Mouse (Mus musculus) MEL (cell line): Measurements from ENCODE around the gene Galnt9. TPM values are rescaled to one million over a fixed set of nuclear protein-coding genes. Genes with fewer than 3 reads are reported as not detected.

Source experiments
- DNase-seq: peaks from one replicate; pipeline ENCODE4 v3.0.0; 2011; ENCODE audit warnings: low read depth, low spot score
- H3K27ac ChIP-seq: 2 replicates; pipeline ENCODE4 v1.5.1; 2012; ENCODE audit warnings: low read depth, mild to moderate bottlenecking, control low read depth, low read length, moderate library complexity; ENCODE audit not compliant: control insufficient read depth
- H3K27me3 ChIP-seq, 2 experiments: fragments of 150-350 bp in 1 of 2; sonication (generic) in 1 of 2; 2 replicates each; pipeline ENCODE4 v1.6.1; 2012; ENCODE audit warnings: low read length in 2 of 2, mild to moderate bottlenecking in 2 of 2, improper control_type of control experiment in 1 of 2, moderate library complexity in 1 of 2; ENCODE audit not compliant: insufficient read depth in 2 of 2, control insufficient read depth in 1 of 2
- H3K36me3 ChIP-seq, 2 experiments: 2 replicates each; pipeline ENCODE4 v1.6.1; 2012 to 2014; ENCODE audit warnings: low read length in 2 of 2, improper control_type of control experiment in 1 of 2, inconsistent platforms in 1 of 2, mild to moderate bottlenecking in 1 of 2; ENCODE audit not compliant: insufficient read depth in 2 of 2, control insufficient read depth in 1 of 2
- H3K4me1 ChIP-seq, 2 experiments: fragments of 150-350 bp in 1 of 2; sonication (generic) in 1 of 2; 2 replicates each; pipeline ENCODE4 v1.6.1; 2012; ENCODE audit warnings: low read length in 2 of 2, improper control_type of control experiment in 1 of 2, mild to moderate bottlenecking in 1 of 2; ENCODE audit not compliant: insufficient read depth in 2 of 2, control insufficient read depth in 1 of 2
- H3K4me3 ChIP-seq, 2 experiments: fragments of 150-350 bp in 1 of 2; sonication (generic) in 1 of 2; 2 replicates each; pipeline ENCODE4 v1.5.1; 2012; ENCODE audit warnings: low read depth in 2 of 2, low read length in 2 of 2, mild to moderate bottlenecking in 2 of 2, moderate library complexity in 2 of 2, control low read depth in 1 of 2, improper control_type of control experiment in 1 of 2; ENCODE audit not compliant: control insufficient read depth in 1 of 2, insufficient read depth in 1 of 2
- H3K79me2 ChIP-seq: 2 replicates; pipeline ENCODE4 v1.6.1; 2012; ENCODE audit warnings: mild to moderate bottlenecking, low read length, moderate library complexity; ENCODE audit not compliant: control insufficient read depth, poor library complexity, insufficient read depth
- H3K9ac ChIP-seq: 2 replicates; pipeline ENCODE4 v1.6.1; 2012; ENCODE audit warnings: low read depth, mild to moderate bottlenecking, control low read depth, low read length, moderate library complexity; ENCODE audit not compliant: control insufficient read depth, poor library complexity, severe bottlenecking
- H3K9me3 ChIP-seq: fragments of 150-350 bp; sonication (generic); replicated peaks from 2 replicates; pipeline ENCODE4 v1.6.1; 2012; ENCODE audit warnings: mild to moderate bottlenecking, low read length, improper control_type of control experiment, moderate library complexity; ENCODE audit not compliant: insufficient read depth
- CHD1 ChIP-seq: IDR thresholded peaks from 2 replicates; pipeline ENCODE4 v1.6.1; 2012; ENCODE audit warnings: low read depth, mild to moderate bottlenecking, inconsistent platforms, low read length, improper control_type of control experiment
- CHD2 ChIP-seq: IDR thresholded peaks from 2 replicates; pipeline ENCODE4 v1.6.1; 2011; ENCODE audit warnings: low read length, improper control_type of control experiment
- CTCF ChIP-seq, 3 experiments: IDR thresholded peaks in 2 of 3; conservative IDR thresholded peaks in 1 of 3; 2 replicates each; pipeline ENCODE4 v1.5.1; 2011 to 2012; ENCODE audit warnings: low read length in 3 of 3, low read depth in 2 of 3, mild to moderate bottlenecking in 2 of 3, improper control_type of control experiment in 1 of 3, inconsistent platforms in 1 of 3, mixed read lengths in 1 of 3, moderate library complexity in 1 of 3; ENCODE audit not compliant: control insufficient read depth in 1 of 3, insufficient read depth in 1 of 3, poor library complexity in 1 of 3, severe bottlenecking in 1 of 3
- E2F4 ChIP-seq: IDR thresholded peaks from 2 replicates; pipeline ENCODE4 v1.6.1; 2011; ENCODE audit warnings: low read depth, low read length, improper control_type of control experiment, borderline replicate concordance
- ELF1 ChIP-seq: IDR thresholded peaks from 2 replicates; pipeline ENCODE4 v1.6.1; 2014; ENCODE audit warnings: low read depth, mild to moderate bottlenecking, inconsistent platforms, low read length, improper control_type of control experiment, moderate library complexity
- EP300 ChIP-seq, 2 experiments: IDR thresholded peaks; 2 replicates each; pipeline ENCODE4 v1.6.1; 2011; ENCODE audit warnings: improper control_type of control experiment in 2 of 2, low read length in 2 of 2, low read depth in 1 of 2, mild to moderate bottlenecking in 1 of 2
- ETS1 ChIP-seq: IDR thresholded peaks from 2 replicates; pipeline ENCODE4 v1.6.1; 2012; ENCODE audit warnings: low read depth, mild to moderate bottlenecking, inconsistent platforms, low read length, improper control_type of control experiment, moderate library complexity
- GABPA ChIP-seq: IDR thresholded peaks from 2 replicates; pipeline ENCODE4 v1.6.1; 2012; ENCODE audit warnings: low read depth, mild to moderate bottlenecking, inconsistent platforms, low read length, improper control_type of control experiment, moderate library complexity
- GATA1 ChIP-seq: IDR thresholded peaks from 2 replicates; pipeline ENCODE4 v1.6.1; 2011; ENCODE audit warnings: low read depth, low read length, improper control_type of control experiment
- HCFC1 ChIP-seq: IDR thresholded peaks from 2 replicates; pipeline ENCODE4 v1.6.1; 2012; ENCODE audit warnings: low read depth, mild to moderate bottlenecking, inconsistent platforms, low read length, improper control_type of control experiment, moderate library complexity
- JUND ChIP-seq: IDR thresholded peaks from 2 replicates; pipeline ENCODE4 v1.6.1; 2011; ENCODE audit warnings: low read depth, mild to moderate bottlenecking, improper control_type of control experiment, low read length
- KAT2A ChIP-seq: conservative IDR thresholded peaks from 2 replicates; pipeline ENCODE4 v1.6.1; 2012; ENCODE audit warnings: low read depth, low read length, improper control_type of control experiment, inconsistent platforms
- MAFK ChIP-seq: IDR thresholded peaks from 2 replicates; pipeline ENCODE4 v1.6.1; 2011; ENCODE audit warnings: low read depth, mild to moderate bottlenecking, low read length, improper control_type of control experiment, borderline replicate concordance
- MAX ChIP-seq: IDR thresholded peaks from 2 replicates; pipeline ENCODE4 v1.6.1; 2011; ENCODE audit warnings: low read length, improper control_type of control experiment
- MAZ ChIP-seq: IDR thresholded peaks from 2 replicates; pipeline ENCODE4 v1.6.1; 2012; ENCODE audit warnings: low read depth, mild to moderate bottlenecking, inconsistent platforms, low read length, improper control_type of control experiment
- MXI1 ChIP-seq: IDR thresholded peaks from 2 replicates; pipeline ENCODE4 v1.6.1; 2011; ENCODE audit warnings: mild to moderate bottlenecking, low read depth, low read length, improper control_type of control experiment
- MYB ChIP-seq: IDR thresholded peaks from 2 replicates; pipeline ENCODE4 v1.6.1; 2011; ENCODE audit warnings: mild to moderate bottlenecking, low read depth, low read length, improper control_type of control experiment
- NELFE ChIP-seq: IDR thresholded peaks from 2 replicates; pipeline ENCODE4 v1.6.1; 2011; ENCODE audit warnings: low read depth, low read length, improper control_type of control experiment
- POLR2A ChIP-seq, 2 experiments: IDR thresholded peaks; 2 replicates each; pipeline ENCODE4 v1.6.1; 2011 to 2012; ENCODE audit warnings: low read length in 2 of 2, mild to moderate bottlenecking in 2 of 2, control low read depth in 1 of 2, improper control_type of control experiment in 1 of 2, low read depth in 1 of 2, moderate library complexity in 1 of 2; ENCODE audit not compliant: control insufficient read depth in 1 of 2, insufficient read depth in 1 of 2, poor library complexity in 1 of 2
- POLR2AphosphoS2 ChIP-seq: IDR thresholded peaks from 2 replicates; pipeline ENCODE4 v1.6.1; 2011; ENCODE audit warnings: low read length, improper control_type of control experiment
- RAD21 ChIP-seq: IDR thresholded peaks from 2 replicates; pipeline ENCODE4 v1.6.1; 2011; ENCODE audit warnings: mild to moderate bottlenecking, low read depth, low read length, improper control_type of control experiment
- RCOR1 ChIP-seq: IDR thresholded peaks from 2 replicates; pipeline ENCODE4 v1.6.1; 2012; ENCODE audit warnings: low read depth, mild to moderate bottlenecking, inconsistent platforms, low read length, improper control_type of control experiment
- SIN3A ChIP-seq: IDR thresholded peaks from 2 replicates; pipeline ENCODE4 v1.6.1; 2012; ENCODE audit warnings: low read length, improper control_type of control experiment, inconsistent platforms
- TAL1 ChIP-seq: IDR thresholded peaks from 2 replicates; pipeline ENCODE4 v1.6.1; 2012; ENCODE audit warnings: mild to moderate bottlenecking, inconsistent platforms, low read length, moderate library complexity, mixed read lengths
- TBP ChIP-seq: IDR thresholded peaks from 2 replicates; pipeline ENCODE4 v1.8.0; 2011; ENCODE audit warnings: low read depth, low read length, improper control_type of control experiment
- TCF12 ChIP-seq: IDR thresholded peaks from 2 replicates; pipeline ENCODE4 v1.6.1; 2014; ENCODE audit warnings: low read depth, mild to moderate bottlenecking, inconsistent platforms, low read length, improper control_type of control experiment, moderate library complexity
- UBTF ChIP-seq: IDR thresholded peaks from 2 replicates; pipeline ENCODE4 v1.6.1; 2012; ENCODE audit warnings: low read depth, mild to moderate bottlenecking, inconsistent platforms, low read length, improper control_type of control experiment, moderate library complexity, borderline replicate concordance; ENCODE audit not compliant: insufficient read depth
- USF1 ChIP-seq: IDR thresholded peaks from 2 replicates; pipeline ENCODE4 v1.6.1; 2014; ENCODE audit warnings: low read depth, mild to moderate bottlenecking, inconsistent platforms, low read length, improper control_type of control experiment, moderate library complexity
- USF2 ChIP-seq, 2 experiments: IDR thresholded peaks; 2 replicates each; pipeline ENCODE4 v1.6.1; 2011 to 2012; ENCODE audit warnings: improper control_type of control experiment in 2 of 2, low read length in 2 of 2, borderline replicate concordance in 1 of 2, inconsistent platforms in 1 of 2, low read depth in 1 of 2, mild to moderate bottlenecking in 1 of 2; ENCODE audit not compliant: insufficient read depth in 1 of 2
- ZC3H11A ChIP-seq: IDR thresholded peaks from 2 replicates; pipeline ENCODE4 v1.6.1; 2012; ENCODE audit warnings: low read depth, mild to moderate bottlenecking, inconsistent platforms, low read length, improper control_type of control experiment
- ZKSCAN1 ChIP-seq: IDR thresholded peaks from 2 replicates; pipeline ENCODE4 v1.6.1; 2012; ENCODE audit warnings: low read depth, mild to moderate bottlenecking, inconsistent platforms, low read length, improper control_type of control experiment, moderate library complexity
- ZNF384 ChIP-seq: IDR thresholded peaks from 2 replicates; pipeline ENCODE4 v1.6.1; 2012; ENCODE audit warnings: low read depth, mild to moderate bottlenecking, inconsistent platforms, low read length, improper control_type of control experiment
- polyA plus RNA-seq, 2 experiments: library from polyadenylated mRNA; stranded (reverse) in 1 of 2; unstranded in 1 of 2; fragments of >175 nt in 1 of 2; fragments of >200 nt in 1 of 2; gene quantifications; 2 replicates each; pipeline versions ENCODE4 v1.2.1 to v1.2.4; 2012; ENCODE audit warnings: low replicate concordance in 2 of 2, low read depth in 1 of 2; ENCODE audit not compliant: insufficient read length in 2 of 2, insufficient read depth in 1 of 2, missing spikeins in 1 of 2
- total RNA-seq: library from RNA; depleted of rRNA; stranded (reverse); fragments of 300-350 nt; gene quantifications from 2 replicates; pipeline ENCODE4 v1.2.3, GENCODE M21; 2012

The Galnt9 gene
- total and polyA plus RNA-seq, 3 experiments: 0.23 to 0.99 TPM; not detected in 1

- peak; percentile 18 for DNase-seq
- Histone ChIP-seq H3K9ac (no peak overlapping the region), H3K4me3 (no peak overlapping the region), H3K79me2 (no peaks in the 10 kb centered on the region), H3K9me3 (no peaks in the 10 kb centered on the region), H3K27ac (no peak overlapping the region), H3K36me3 (no peaks in the 10 kb centered on the region), H3K27me3 (no peaks in the 10 kb centered on the region; a peak in 1 of 4 replicates), H3K4me1 (peaks cover 0 to 5% of the 10 kb centered on the region in 2 experiments; a peak in 1 of 4 replicates)
- TF ChIP-seq HCFC1 (no peak), JUND (no peak), MAX (no peak), KAT2A (no peak), TBP (no peak), MXI1 (no peak), POLR2A (IDR thresholded peaks at IDR 0.05; ENCODE audit: control insufficient read depth in 1 of 2, insufficient read depth in 1 of 2, low read depth in 1 of 2, low read length in 2 of 2, poor library complexity in 1 of 2) (no peak), ETS1 (no peak), USF2 (IDR thresholded peaks at IDR 0.05; ENCODE audit: borderline replicate concordance in 1 of 2, insufficient read depth in 1 of 2, low read depth in 1 of 2, low read length in 2 of 2) (no peak), TCF12 (peak; percentile 28; the same call in 1 of the 2 replicates), TAL1 (no peak), ELF1 (no peak), ZKSCAN1 (no peak), RAD21 (no peak), UBTF (no peak), MAFK (no peak), NELFE (no peak), CHD2 (no peak), ZC3H11A (no peak), CTCF (IDR thresholded peaks at IDR 0.05 in 2 of 3, conservative IDR thresholded peaks at IDR 0.05 in 1 of 3; ENCODE audit: control insufficient read depth in 1 of 3, insufficient read depth in 1 of 3, low read depth in 2 of 3, low read length in 3 of 3, poor library complexity in 1 of 3, severe bottlenecking in 1 of 3) (no peak), GABPA (no peak), RCOR1 (no peak), E2F4 (no peak), MYB (peak; percentile 60; the same call in 1 of the 2 replicates), ZNF384 (no peak), SIN3A (no peak), MAZ (no peak), POLR2AphosphoS2 (no peak), USF1 (no peak), CHD1 (no peak), EP300 (IDR thresholded peaks at IDR 0.05; ENCODE audit: low read depth in 1 of 2, low read length in 2 of 2) (peak; percentile 48 to 54; a peak in 3 of 4 replicates), GATA1 (peak; percentile 56; the same call in 1 of the 2 replicates)
Observed at GRCm38 (mm10) chr5:110534402-110534801, 9.8 kb upstream of the Galnt9 start.
